Mouse (Mus musculus) heart, adult 2 months (tissue): ENCODE measurements around the gene Phf7.
A peak's percentile ranks its signal among the peaks of the same experiment; 100 is the strongest.

Source experiments
- CTCF ChIP-seq: fragments of 200-600 bp; IDR thresholded peaks from 2 replicates; pipeline ENCODE4 v1.8.1; 2022; ENCODE audit warnings: antibody characterized with exemption, mild to moderate bottlenecking, moderate library complexity
- EP300 ChIP-seq: fragments of 200-500 bp; IDR thresholded peaks from 2 replicates; pipeline ENCODE4 v1.6.1; 2011; ENCODE audit warnings: low read depth, low read length, control low read depth; ENCODE audit not compliant: insufficient read depth
- POLR2A ChIP-seq: fragments of 200-500 bp; IDR thresholded peaks from 2 replicates; pipeline ENCODE4 v1.6.1; 2011; ENCODE audit warnings: mild to moderate bottlenecking, low read depth, low read length, control low read depth; ENCODE audit not compliant: insufficient read depth

GRCm38 (mm10) chr14:31213868-31214267, 37.2 kb downstream of the Phf7 start:
- TF ChIP-seq POLR2A (peak; percentile 42), CTCF (no peak), EP300 (0 out of 2 replicates have a peak, but pooled peaks have one; percentile 8)
